Mouse (Mus musculus): ENCODE measurements around the gene Gm6096.

DNA sequence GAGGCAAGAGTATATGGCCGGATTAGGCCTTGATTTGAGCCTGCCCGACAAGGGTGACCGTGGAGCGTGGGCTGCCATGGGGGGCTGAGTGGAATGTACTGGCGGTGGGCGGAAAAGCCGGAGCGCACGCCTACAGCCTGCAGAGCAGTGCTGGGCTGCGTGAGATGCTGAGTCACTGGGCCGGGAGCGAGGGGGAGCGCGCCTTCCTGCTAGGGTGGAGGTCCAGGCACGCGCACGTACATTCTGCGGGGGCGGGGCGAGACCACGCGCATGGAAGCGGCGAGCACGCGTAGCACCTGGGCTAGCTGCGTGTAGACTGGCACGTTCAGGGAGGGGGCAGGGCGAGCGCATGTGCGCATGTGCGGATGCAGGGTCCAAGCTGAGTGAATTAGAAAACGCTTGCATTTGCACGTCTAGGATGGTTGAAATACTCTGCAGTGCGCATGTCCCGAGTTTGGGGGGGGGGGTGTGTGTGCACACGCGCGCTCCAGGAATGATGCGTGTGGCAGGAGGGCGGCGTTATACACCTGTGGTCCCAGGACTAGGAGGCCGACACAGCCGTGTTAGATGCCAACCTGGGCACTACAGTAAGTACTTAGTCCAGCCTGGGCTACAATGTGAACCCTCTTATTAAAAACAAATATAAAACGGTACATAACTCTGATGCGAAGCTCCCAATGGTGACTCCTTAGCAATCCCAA, 16.8 kb upstream of the Gm6096 start:
- TF ChIP-seq CTCF (IDR thresholded peaks at IDR 0.05; ENCODE audit: extremely low read depth, insufficient read depth, insufficient read length, insufficient replicate concordance), result no peak
- TF ChIP-seq POLR2A (IDR thresholded peaks at IDR 0.05; ENCODE audit: low read depth, low read length), result no peak; the same call in 1 of the 2 replicates
